Mouse (Mus musculus): Measurements from ENCODE around the gene Cyp2j5. TPM values are rescaled to one million over a fixed set of nuclear protein-coding genes. Genes with fewer than 3 reads are reported as not detected.

Gene Cyp2j5
- total RNA-seq, 2 experiments from 2014 or later = 6.8 to 17.9 TPM

Other genes with a start within 250 kb of the Cyp2j5 start
- gene Cyp2j8, start 156.8 kb downstream of the Cyp2j5 start, total RNA-seq (2021) = not detected
- 1 to 10 TPM; 7.6 to 7.9 TPM for gene Cyp2j6, start 110.5 kb downstream of the Cyp2j5 start, total RNA-seq (2021)
- gene Cyp2j9, start 72.6 kb downstream of the Cyp2j5 start, total RNA-seq (2021) = 1 to 10 TPM; 1.5 to 2.4 TPM
- not detected for gene Gm12695, start 121.0 kb upstream of the Cyp2j5 start, total RNA-seq (2021)